Mouse (Mus musculus): Measurements from ENCODE around the gene Hcn1.

The Hcn1 gene

GRCm38 (mm10) chr13:117705573-117705972, 103.5 kb downstream of the Hcn1 start:
- no peak for DNase-seq (ENCODE audit: low read depth, low spot score)

GRCm38 (mm10) chr13:117705997-117706396, 103.9 kb downstream of the Hcn1 start:
- no peak for DNase-seq (ENCODE audit: low read depth, low spot score)

GRCm38 (mm10) chr13:117706496-117706895, 104.4 kb downstream of the Hcn1 start:
- no peak for DNase-seq (ENCODE audit: low read depth, low spot score)

GRCm38 (mm10) chr13:117706986-117707738, 105.0 kb downstream of the Hcn1 start:
- DNase-seq (ENCODE audit: low read depth, low spot score), result peak; percentile 85

- DNase-seq (ENCODE audit: low read depth, low spot score), result peak; percentile 52
These were observed 108.7 kb downstream of the Hcn1 start for GRCm38 (mm10) chr13:117710811-117711210.

GRCm38 (mm10) chr13:117722090-117722489, 120.0 kb downstream of the Hcn1 start:
- DNase-seq (ENCODE audit: low read depth, low spot score), result peak; percentile 64

- DNase-seq (ENCODE audit: low read depth, low spot score), result no peak
These were observed 122.0 kb downstream of the Hcn1 start for GRCm38 (mm10) chr13:117724083-117724482.

- DNase-seq (ENCODE audit: low read depth, low spot score), result no peak
These were observed 126.3 kb downstream of the Hcn1 start for GRCm38 (mm10) chr13:117728393-117728792.

GRCm38 (mm10) chr13:117732738-117733137, 130.6 kb downstream of the Hcn1 start:
- no peak for DNase-seq (ENCODE audit: low read depth, low spot score)

- no peak for DNase-seq (ENCODE audit: low read depth, low spot score)
These were observed 142.3 kb downstream of the Hcn1 start for GRCm38 (mm10) chr13:117744451-117744850.

GRCm38 (mm10) chr13:117745173-117745572, 143.1 kb downstream of the Hcn1 start:
- no peak for DNase-seq (ENCODE audit: low read depth, low spot score)

GRCm38 (mm10) chr13:117765487-117765886, 163.4 kb downstream of the Hcn1 start:
- peak; percentile 88 for DNase-seq (ENCODE audit: low read depth, low spot score)

GRCm38 (mm10) chr13:117785376-117785775, 183.3 kb downstream of the Hcn1 start:
- peak; percentile 91 for DNase-seq (ENCODE audit: low read depth, low spot score)

- DNase-seq (ENCODE audit: low read depth, low spot score), result peak; percentile 47
These were observed 190.7 kb downstream of the Hcn1 start for GRCm38 (mm10) chr13:117792861-117793260.

GRCm38 (mm10) chr13:117801061-117801460, 198.9 kb downstream of the Hcn1 start:
- no peak for DNase-seq (ENCODE audit: low read depth, low spot score)

GRCm38 (mm10) chr13:117827628-117828027, 225.5 kb downstream of the Hcn1 start:
- no peak for DNase-seq (ENCODE audit: low read depth, low spot score)

GRCm38 (mm10) chr13:117836658-117837057, 234.5 kb downstream of the Hcn1 start:
- DNase-seq (ENCODE audit: low read depth, low spot score), result no peak

GRCm38 (mm10) chr13:117838264-117838663, 236.1 kb downstream of the Hcn1 start:
- no peak for DNase-seq (ENCODE audit: low read depth, low spot score)

GRCm38 (mm10) chr13:117842366-117842765, 240.2 kb downstream of the Hcn1 start:
- peak; percentile 64 for DNase-seq (ENCODE audit: low read depth, low spot score)

GRCm38 (mm10) chr13:117847290-117847689, 245.2 kb downstream of the Hcn1 start:
- DNase-seq (ENCODE audit: low read depth, low spot score), result no peak

- no peak for DNase-seq (ENCODE audit: low read depth, low spot score)
These were observed 246.6 kb downstream of the Hcn1 start for GRCm38 (mm10) chr13:117848757-117849156.

- peak; percentile 20 for DNase-seq (ENCODE audit: low read depth, low spot score)
These were observed 250.0 kb downstream of the Hcn1 start for GRCm38 (mm10) chr13:117851954-117852710.

- no peak for DNase-seq (ENCODE audit: low read depth, low spot score)
These were observed 250.6 kb downstream of the Hcn1 start for GRCm38 (mm10) chr13:117852711-117853051.

Measured in brain, adult 2 months (tissue).